Mouse (Mus musculus) liver, adult 10 weeks (tissue): ENCODE data around the gene Kdf1. TPM values are rescaled to one million over a fixed set of nuclear protein-coding genes. Genes with fewer than 3 reads are reported as not detected.

Experiments
- polyA plus RNA-seq: library from polyadenylated mRNA; stranded (reverse); fragments of 350-450 nt; fragmentation: Illumina TruSeq; extraction: RNeasy Lipid Tissue Mini Kit (QIAGEN cat#74804); gene quantifications from one replicate; pipeline ENCODE4 v1.2.3, GENCODE M21; 2014; ENCODE audit warnings: low read depth, low replicate concordance

The Kdf1 gene
- polyA plus RNA-seq, result not detected

DNA sequence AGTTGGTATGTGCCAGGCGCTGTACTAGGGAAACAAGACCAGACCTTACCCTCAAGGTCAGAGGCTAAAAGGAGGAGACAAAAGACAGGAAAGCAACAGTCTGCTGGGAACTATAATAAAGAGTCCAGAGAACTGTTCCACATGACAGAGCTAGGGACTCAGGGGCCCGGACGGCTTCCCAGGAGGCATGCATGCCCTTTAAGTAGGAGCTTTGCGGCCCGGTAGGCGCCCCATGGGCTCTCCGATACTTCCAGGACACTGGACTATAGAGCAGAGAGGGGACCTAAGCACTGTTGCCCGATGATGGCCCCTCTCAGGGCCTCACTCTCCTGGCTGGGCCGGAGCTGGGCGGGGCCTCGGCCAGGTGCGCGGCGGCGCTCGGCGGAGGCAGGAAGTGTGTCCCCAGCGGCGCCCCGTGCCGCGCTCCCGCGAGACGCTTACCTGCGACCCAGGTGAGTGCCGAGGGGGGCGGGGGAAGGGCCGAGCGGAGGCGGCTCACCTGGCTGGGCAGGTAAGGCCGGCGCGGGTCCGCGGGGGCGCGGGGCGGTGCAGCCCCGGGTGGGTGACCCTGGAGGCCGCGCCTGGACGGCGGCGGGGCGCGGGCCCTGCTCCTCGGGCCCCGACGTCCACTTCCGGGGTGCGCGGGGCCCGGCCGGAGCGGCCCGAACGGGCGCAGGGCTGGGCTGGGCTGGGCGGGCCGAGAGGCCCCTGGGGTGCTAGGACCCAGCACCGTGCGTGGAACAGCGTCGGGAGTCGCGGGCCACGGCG is at the start of gene Kdf1:
TSS of gene Kdf1 (plus strand) at position 363 of the 768 bp plus-strand sequence.

GRCm38 (mm10) chr4:133479458-133480184 is 39.1 kb upstream of the Kdf1 start, which contains the start of gene Tent5b:
Tent5b (plus strand) TSS chr4:133480132.

DNA sequence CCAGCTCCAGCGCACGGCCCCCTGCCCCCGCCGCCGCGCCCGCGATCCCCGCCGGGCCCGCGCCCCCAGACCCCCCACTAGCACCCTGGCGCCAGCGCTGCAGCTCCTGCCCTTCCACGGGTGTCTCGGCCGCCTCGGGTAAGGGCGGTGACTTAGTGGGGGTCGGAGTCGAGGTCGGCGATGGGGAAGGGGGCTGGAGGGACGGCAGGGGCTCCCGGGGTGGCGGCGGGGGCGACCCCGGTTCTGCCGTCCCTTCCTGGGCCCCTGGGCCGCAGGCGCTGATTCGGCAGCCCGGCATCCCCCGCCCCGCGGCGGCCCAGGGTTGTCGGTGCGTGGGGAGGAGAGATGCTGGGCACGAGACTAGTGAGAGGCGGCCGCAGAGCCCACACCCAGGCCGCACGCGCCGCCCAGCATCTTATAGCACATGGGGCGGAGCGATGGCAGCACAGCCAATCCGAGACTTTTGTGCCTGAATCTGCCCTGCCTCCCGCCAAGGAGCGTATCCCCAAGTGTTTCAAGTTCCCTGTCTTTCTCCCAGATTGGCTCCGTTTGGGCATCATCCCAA is 20.5 kb upstream of the Kdf1 start, which contains the start of gene Trnp1:
TSS of gene Trnp1 (minus strand) at position 391 of the 565 bp plus-strand sequence.

GRCm38 (mm10) chr4:133545272-133546231 is 26.8 kb downstream of the Kdf1 start, which contains the start of gene Nudc:
Nudc (minus strand) TSS chr4:133545996.

GRCm38 (mm10) chr4:133552768-133553447 is 34.1 kb downstream of the Kdf1 start, which contains the start of gene Nr0b2:
Nr0b2 (plus strand) TSS chr4:133553376.

GRCm38 (mm10) chr4:133574070-133574842 is 55.5 kb downstream of the Kdf1 start, which contains the start of gene Gpatch3:
Gpatch3 (plus strand) TSS chr4:133574745.

Other genes with a start within 250 kb of the Kdf1 start
- 3.8 TPM for gene Tmem222, start 241.2 kb upstream of the Kdf1 start, polyA plus RNA-seq
- 7.5 TPM for gene Wdtc1, start 165.5 kb upstream of the Kdf1 start, polyA plus RNA-seq
- gene Slc9a1, start 149.3 kb upstream of the Kdf1 start, polyA plus RNA-seq, result 0.48 TPM
- not detected for gene Tent5b, start 38.8 kb upstream of the Kdf1 start, polyA plus RNA-seq
- gene Trnp1, start 20.4 kb upstream of the Kdf1 start, polyA plus RNA-seq, result not detected
- 16.6 TPM for gene Nudc, start 27.0 kb downstream of the Kdf1 start, polyA plus RNA-seq
- gene Nr0b2, start 34.4 kb downstream of the Kdf1 start, polyA plus RNA-seq, result 4.4 TPM
- gene Gpatch3, start 55.8 kb downstream of the Kdf1 start, polyA plus RNA-seq, result not detected
- not detected for gene Gpn2, start 65.4 kb downstream of the Kdf1 start, polyA plus RNA-seq
- not detected for gene Sfn, start 83.2 kb downstream of the Kdf1 start, polyA plus RNA-seq
- 2.8 TPM for gene Zdhhc18, start 131.2 kb downstream of the Kdf1 start, polyA plus RNA-seq
- gene Pigv, start 153.7 kb downstream of the Kdf1 start, polyA plus RNA-seq, result 2.4 TPM
- 7.2 TPM for gene Arid1a, start 237.8 kb downstream of the Kdf1 start, polyA plus RNA-seq